Mouse (Mus musculus) myocyte (in vitro differentiated cells): Measurements from ENCODE around the gene Gm826.

ENCODE experiments used
- CEBPB ChIP-seq: IDR thresholded peaks from 2 replicates; pipeline ENCODE4 v1.6.1; 2011; ENCODE audit warnings: mild to moderate bottlenecking, moderate library complexity; ENCODE audit not compliant: poor library complexity, insufficient read depth, severe bottlenecking
- E2F4 ChIP-seq: IDR thresholded peaks from one replicate; pipeline ENCODE4 v1.6.1; 2011; ENCODE audit warnings: mild to moderate bottlenecking, control low read depth, moderate library complexity; ENCODE audit not compliant: insufficient read depth
- MAX ChIP-seq: IDR thresholded peaks from one replicate; pipeline ENCODE4 v1.6.1; 2011; ENCODE audit warnings: low read depth, mild to moderate bottlenecking, control low read depth
- MYOD1 ChIP-seq, 3 experiments: IDR thresholded peaks; one replicate each; pipeline ENCODE4 v1.6.1; 2011; ENCODE audit warnings: control low read depth in 2 of 3, low read depth in 2 of 3, mild to moderate bottlenecking in 2 of 3, moderate library complexity in 1 of 3; ENCODE audit not compliant: insufficient read length in 2 of 3, control insufficient read depth in 1 of 3
- MYOG ChIP-seq, 3 experiments: IDR thresholded peaks; one replicate each; pipeline ENCODE4 v1.6.1; 2011; ENCODE audit warnings: control low read depth in 2 of 3, low read depth in 2 of 3, mild to moderate bottlenecking in 2 of 3; ENCODE audit not compliant: insufficient read length in 2 of 3, control insufficient read depth in 1 of 3, insufficient read depth in 1 of 3
- POLR2A ChIP-seq: IDR thresholded peaks from one replicate; pipeline ENCODE4 v1.6.1; 2011; ENCODE audit warnings: low read depth, mild to moderate bottlenecking, control low read depth, moderate library complexity; ENCODE audit not compliant: insufficient read length
- POLR2AphosphoS2 ChIP-seq: IDR thresholded peaks from one replicate; pipeline ENCODE4 v1.6.1; 2011; ENCODE audit warnings: low read depth, control low read depth; ENCODE audit not compliant: insufficient read length
- REST ChIP-seq: IDR thresholded peaks from one replicate; pipeline ENCODE4 v1.6.1; 2011; ENCODE audit warnings: mild to moderate bottlenecking, control low read depth, moderate library complexity; ENCODE audit not compliant: insufficient read depth, insufficient read length
- SRF ChIP-seq: IDR thresholded peaks from one replicate; pipeline ENCODE4 v1.6.1; 2011; ENCODE audit warnings: low read depth; ENCODE audit not compliant: control insufficient read depth, insufficient read length
- TCF12 ChIP-seq: IDR thresholded peaks from one replicate; pipeline ENCODE4 v1.6.1; 2011; ENCODE audit warnings: mild to moderate bottlenecking, control low read depth; ENCODE audit not compliant: poor library complexity, insufficient read depth, severe bottlenecking
- TCF3 ChIP-seq: IDR thresholded peaks from one replicate; pipeline ENCODE4 v1.6.1; 2011; ENCODE audit warnings: low read depth, control low read depth; ENCODE audit not compliant: insufficient read length
- USF1 ChIP-seq: IDR thresholded peaks from one replicate; pipeline ENCODE4 v1.6.1; 2011; ENCODE audit warnings: low read depth, mild to moderate bottlenecking, control low read depth, moderate library complexity

DNA sequence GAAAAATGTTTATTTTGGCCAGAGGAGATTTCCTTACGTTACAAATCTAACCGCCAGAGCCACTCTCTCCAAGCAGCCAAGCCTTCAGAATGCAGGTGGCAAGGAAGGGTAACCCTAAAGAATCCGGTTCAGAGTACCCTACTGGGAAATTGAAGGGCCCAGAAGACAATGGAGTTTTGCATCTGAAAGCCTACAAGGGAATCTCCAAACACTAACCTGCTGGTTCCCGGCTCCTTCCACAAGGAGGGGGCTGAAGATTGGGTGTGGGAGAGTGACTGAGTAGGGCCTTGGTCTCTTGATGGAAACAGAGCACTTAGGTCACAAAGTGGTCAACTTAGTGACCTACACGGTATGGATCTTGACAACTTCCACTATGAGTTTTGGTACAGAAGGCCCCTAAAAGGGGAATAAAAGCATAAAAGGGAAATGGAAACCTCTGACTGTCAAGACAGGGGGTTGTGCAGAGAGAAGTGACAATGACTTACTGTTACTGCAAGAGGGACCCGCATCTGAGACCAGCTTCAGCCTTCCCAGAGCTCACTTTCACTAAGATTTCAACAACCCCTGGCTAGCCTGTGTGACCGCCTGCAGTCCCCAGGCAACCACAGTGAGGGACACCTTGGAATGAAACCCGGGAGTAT, 26.4 kb upstream of the Gm826 start:
- TF ChIP-seq POLR2A, result no peak
- no peak for TF ChIP-seq POLR2AphosphoS2
- TF ChIP-seq MYOG (IDR thresholded peaks at IDR 0.05; ENCODE audit: control insufficient read depth in 1 of 3, insufficient read depth in 1 of 3, insufficient read length in 2 of 3, low read depth in 2 of 3), result no peak
- TF ChIP-seq CEBPB, result no peak
- TF ChIP-seq TCF3, result no peak
- no peak for TF ChIP-seq TCF12
- no peak for TF ChIP-seq USF1
- TF ChIP-seq MYOD1 (IDR thresholded peaks at IDR 0.05; ENCODE audit: control insufficient read depth in 1 of 3, insufficient read length in 2 of 3, low read depth in 2 of 3), result no peak
- TF ChIP-seq MAX, result no peak
- no peak for TF ChIP-seq E2F4
- no peak for TF ChIP-seq REST
- TF ChIP-seq SRF, result no peak
